Mouse (Mus musculus): ENCODE data around the gene Prkag1.

DNA sequence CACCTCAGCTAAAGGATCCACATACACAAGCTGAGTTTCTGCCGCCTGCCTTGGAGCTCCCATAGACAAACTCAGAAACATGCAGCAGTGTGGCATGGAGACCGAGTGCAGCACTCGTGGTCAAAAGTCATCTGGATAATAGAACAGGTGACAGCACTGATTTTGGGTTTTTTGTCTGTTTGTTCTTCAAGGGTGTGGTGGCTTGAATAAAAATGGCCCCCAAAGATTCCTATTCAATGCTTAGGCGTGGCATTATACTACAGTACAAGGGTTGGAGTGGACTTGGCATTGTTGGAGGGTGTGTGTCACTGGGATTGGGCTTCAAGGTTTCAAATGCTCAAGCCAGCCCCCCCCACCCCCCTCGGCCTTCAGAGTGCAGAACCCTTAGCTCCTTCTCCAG lies 9.2 kb downstream of the Prkag1 start:
- no peak for TF ChIP-seq POU5F1 (IDR thresholded peaks at IDR 0.05; ENCODE audit: borderline replicate concordance, low read length)
- TF ChIP-seq CTCF (conservative IDR thresholded peaks at IDR 0.05; ENCODE audit: low read length), result no peak
- TF ChIP-seq NANOG (IDR thresholded peaks at IDR 0.05; ENCODE audit: borderline replicate concordance, low read length), result no peak

All from E14TG2a.4 (cell line).